Mouse (Mus musculus): ENCODE measurements at regions not wholly inside any gene's neighbourhood (a gene's known extent, or its start where the extent isn't known, plus 50 kb on each side); places are given as distances from the start of the nearest gene placed in this dataset.
"Not testable (repeated sequence)": the region's sequence is repeated elsewhere in the genome, so short reads cannot be mapped to it uniquely, and the experiment has no call there.

- TF ChIP-seq CTCF (IDR thresholded peaks at IDR 0.05; ENCODE audit: low read depth, low read length) = not testable (repeated sequence)
- TF ChIP-seq EP300 (IDR thresholded peaks at IDR 0.05; ENCODE audit: insufficient read depth, low read depth, low read length) = 0 out of 2 replicates have a peak, but pooled peaks have one; percentile 37
Observed at GRCm38 (mm10) chr9:4082668-4083067, 226.6 kb downstream of the Aasdhppt start.

Data from ES-Bruce4 (cell line).